Mouse (Mus musculus) olfactory bulb, adult 2 months (tissue): ENCODE results near the gene Dhx37. TPM values are rescaled to one million over a fixed set of nuclear protein-coding genes. Genes with fewer than 3 reads are reported as not detected.

Experiments used
- H3K27ac ChIP-seq: fragments of 200-500 bp; 2 replicates; pipeline ENCODE4 v1.5.1; 2012; ENCODE audit warnings: low read depth, low read length; ENCODE audit not compliant: insufficient read depth
- H3K4me1 ChIP-seq: fragments of 200-500 bp; 2 replicates; pipeline ENCODE4 v1.6.1; 2012; ENCODE audit warnings: low read length; ENCODE audit not compliant: control insufficient read depth, insufficient read depth
- H3K4me3 ChIP-seq: fragments of 200-500 bp; 2 replicates; pipeline ENCODE4 v1.5.1; 2012; ENCODE audit warnings: mild to moderate bottlenecking, low read depth, low read length, moderate library complexity; ENCODE audit not compliant: insufficient read depth
- CTCF ChIP-seq: fragments of 200-500 bp; IDR thresholded peaks from 2 replicates; pipeline ENCODE4 v1.5.1; 2012; ENCODE audit warnings: low read depth, mild to moderate bottlenecking, low read length, moderate library complexity; ENCODE audit not compliant: insufficient read depth
- POLR2A ChIP-seq: fragments of 200-500 bp; IDR thresholded peaks from 2 replicates; pipeline ENCODE4 v1.6.1; 2012; ENCODE audit warnings: mild to moderate bottlenecking, low read depth, low read length, moderate library complexity; ENCODE audit not compliant: insufficient read depth
- WGBS: fragments of 180-500 bp; shearing (Covaris S2); methylation state at CpG from one replicate; pipeline ENCODE4 v1.1.7; 2018; 5-methylcytosine and 5-hydroxymethylcytosine counted together
- polyA plus RNA-seq: library from polyadenylated mRNA; stranded (reverse); fragments of >200 nt; gene quantifications from 2 replicates; pipeline ENCODE4 v1.2.4, GENCODE M21; 2012; ENCODE audit warnings: low replicate concordance; ENCODE audit not compliant: missing spikeins, insufficient read depth, insufficient read length

Gene Dhx37
- polyA plus RNA-seq, 1 experiment = not detected

- peak overlapping the region; percentile 60 for H3K4me3 ChIP-seq
- peak overlapping the region; percentile 92 for H3K27ac ChIP-seq
- H3K4me1 ChIP-seq = peaks cover 20% of the 10 kb centered on the region
- no peak for TF ChIP-seq POLR2A
- TF ChIP-seq CTCF = no peak
- 5% methylated on average over 20 of the region's 20 CpGs for WGBS
Observed at GRCm38 (mm10) chr5:125406322-125407016, 27.5 kb downstream of the Dhx37 start.

- TF ChIP-seq CTCF = no peak
- no peak for TF ChIP-seq POLR2A
- H3K4me1 ChIP-seq = peaks cover 20% of the 10 kb centered on the region
- H3K27ac ChIP-seq = peak overlapping the region; percentile 99
- H3K4me3 ChIP-seq = peak overlapping the region; percentile 64
- under 1% methylated on average over 31 of the region's 31 CpGs for WGBS
Observed at GRCm38 (mm10) chr5:125405546-125406248, 28.2 kb downstream of the Dhx37 start.

- Histone ChIP-seq H3K4me3 (peak overlapping the region; percentile 64), H3K4me1 (peaks cover 20% of the 10 kb centered on the region), H3K27ac (peak overlapping the region; percentile 99)
- under 1% methylated on average over 28 of the region's 28 CpGs for WGBS
- TF ChIP-seq CTCF (no peak), POLR2A (no peak)
Observed at GRCm38 (mm10) chr5:125404903-125405545, 28.9 kb downstream of the Dhx37 start.

GRCm38 (mm10) chr5:125404536-125404902 lies 29.4 kb downstream of the Dhx37 start:
- WGBS = 0% methylated on average over 7 of the region's 7 CpGs
- H3K4me1 ChIP-seq = peaks cover 20% of the 10 kb centered on the region
- peak overlapping the region; percentile 99 for H3K27ac ChIP-seq
- H3K4me3 ChIP-seq = peak overlapping the region; percentile 64
- TF ChIP-seq CTCF (no peak), POLR2A (no peak)

GRCm38 (mm10) chr5:125403481-125404465 lies 30.1 kb downstream of the Dhx37 start:
- Histone ChIP-seq H3K4me3 (0 out of 2 replicates have a peak overlapping the region, but pooled peaks have one; percentile 2), H3K27ac (no peak overlapping the region), H3K4me1 (peaks cover 20% of the 10 kb centered on the region)
- no peak for TF ChIP-seq POLR2A
- TF ChIP-seq CTCF = no peak
- WGBS = 26% methylated on average over 31 of the region's 31 CpGs

GRCm38 (mm10) chr5:125402991-125403390 lies 30.9 kb downstream of the Dhx37 start:
- TF ChIP-seq POLR2A = no peak
- no peak for TF ChIP-seq CTCF
- Histone ChIP-seq H3K27ac (no peak overlapping the region), H3K4me3 (no peak overlapping the region), H3K4me1 (peaks cover 19% of the 10 kb centered on the region)
- 87% methylated on average over 6 of the region's 6 CpGs for WGBS

GRCm38 (mm10) chr5:125402476-125402875 lies 31.4 kb downstream of the Dhx37 start:
- no peak for TF ChIP-seq POLR2A
- no peak for TF ChIP-seq CTCF
- Histone ChIP-seq H3K4me1 (peaks cover 16% of the 10 kb centered on the region), H3K4me3 (no peak overlapping the region), H3K27ac (no peak overlapping the region)
- WGBS = 77% methylated on average over 10 of the region's 10 CpGs

- H3K4me3 ChIP-seq = no peak overlapping the region
- WGBS = 73% methylated on average over 7 of the region's 7 CpGs
- no peak overlapping the region for H3K27ac ChIP-seq
- H3K4me1 ChIP-seq = peaks cover 6% of the 10 kb centered on the region
- TF ChIP-seq CTCF (no peak), POLR2A (no peak)
Observed at GRCm38 (mm10) chr5:125400903-125401302, 33.0 kb downstream of the Dhx37 start.

GRCm38 (mm10) chr5:125395008-125395407 lies 38.9 kb downstream of the Dhx37 start:
- peak overlapping the region; percentile 84 for H3K27ac ChIP-seq
- H3K4me3 ChIP-seq = no peak overlapping the region
- TF ChIP-seq POLR2A = no peak
- no peak for TF ChIP-seq CTCF
- H3K4me1 ChIP-seq = peaks cover 26% of the 10 kb centered on the region
- 43% methylated on average over 3 of the region's 3 CpGs for WGBS
